Mouse (Mus musculus): ENCODE results near the gene Repin1. TPM values are rescaled to one million over a fixed set of nuclear protein-coding genes. Genes with fewer than 3 reads are reported as not detected.

Gene Repin1
- polyA plus RNA-seq (2015; fragmentation: Nextera tagmentation; extraction: Ambion mirVana) = 21.0 and 23.9 TPM in 2 replicates

DNA sequence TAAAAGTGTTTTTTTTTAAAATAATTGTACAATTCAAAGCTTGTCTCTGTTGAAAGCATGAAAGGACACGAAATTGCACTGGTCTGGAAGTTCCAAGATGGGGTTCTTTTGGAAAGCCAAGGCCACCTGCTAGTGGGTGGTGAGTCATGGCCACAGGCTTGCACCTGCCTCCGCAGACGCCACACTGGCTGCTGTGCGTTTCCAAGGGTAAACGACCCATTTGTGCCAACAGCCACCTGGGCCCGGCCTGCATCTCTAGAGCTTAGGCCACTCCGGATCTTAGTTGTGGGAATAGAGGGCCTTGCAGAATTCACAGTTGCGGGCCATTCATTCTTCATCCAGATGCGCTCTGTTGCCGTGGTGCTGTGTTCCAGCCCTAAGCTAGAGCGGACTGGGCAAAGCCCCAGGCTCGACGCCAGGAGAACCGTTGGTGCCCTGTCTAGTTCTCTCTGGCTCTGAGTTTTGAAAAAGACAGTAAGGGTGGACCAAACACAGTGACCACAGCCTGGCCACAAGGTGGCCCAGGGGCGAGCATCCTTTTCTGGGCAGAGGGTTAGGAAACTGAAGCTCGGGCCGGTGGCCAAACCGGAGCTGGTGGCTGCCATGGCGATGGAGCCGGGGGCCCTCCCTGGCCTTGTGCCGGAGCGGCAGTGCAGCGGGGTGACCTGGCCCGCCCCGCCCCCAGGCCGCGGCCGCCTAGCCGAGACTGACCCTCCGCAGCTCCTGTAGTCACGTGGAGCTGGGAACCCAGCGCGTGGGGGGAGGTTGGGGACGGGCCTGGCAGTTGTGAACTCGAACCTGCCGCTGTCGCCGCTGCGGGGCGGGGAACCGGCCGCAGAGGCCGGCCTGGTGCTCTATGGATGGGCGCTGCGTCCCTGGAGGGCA is at the start of gene Repin1, which contains the start of gene Gm44965:
TSS of gene Repin1 (plus strand) at position 726 of the 885 bp plus-strand sequence.
TSS of gene Gm44965 (plus strand) at position 784 of the 885 bp plus-strand sequence.
- Histone ChIP-seq H3K4me1 (peaks cover 26% of the 10 kb centered on the region), H3K9me3 (peaks cover 16% of the 10 kb centered on the region; the same call in 1 of the 2 replicates), H3K4me3 (peak within 1 kb of the TSS; percentile 83), H3K27ac (peak within 1 kb of the TSS; percentile 89), H3K4me2 (peak within 1 kb of the TSS; percentile 82), H3K36me3 (peaks cover 25% of the 10 kb centered on the region), H3K27me3 (no peaks in the 10 kb centered on the region), H3K9ac (peak within 1 kb of the TSS; percentile 82)
- peak; percentile 90 for ATAC-seq (ENCODE audit: insufficient number of reproducible peaks, low FRiP score, low TSS enrichment, low read depth)
- 5% methylated on average over 45 of the region's 45 CpGs for WGBS

DNA sequence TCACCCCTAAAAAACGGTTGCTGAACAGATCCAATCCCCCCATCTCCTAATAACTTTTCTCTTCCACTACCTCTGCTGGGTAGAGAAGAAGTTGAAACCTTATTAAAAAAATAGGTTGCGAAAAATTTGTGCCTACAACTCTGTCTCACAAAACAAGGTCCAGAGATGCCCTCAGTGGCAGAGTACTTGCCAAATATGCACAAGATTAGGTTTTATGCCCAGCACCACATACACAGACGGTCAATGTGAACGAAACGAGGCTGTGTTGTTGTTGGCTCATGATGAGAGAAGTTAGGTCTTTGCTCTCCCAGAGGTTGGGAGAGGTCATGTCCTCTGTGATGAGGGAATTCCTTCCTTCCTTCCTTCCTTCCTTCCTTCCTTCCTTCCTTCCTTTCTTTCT is 48.4 kb upstream of the Repin1 start:
- Histone ChIP-seq H3K4me2 (no peak overlapping the region), H3K27ac (no peak overlapping the region)
- WGBS = 67% methylated on average over 5 of the region's 5 CpGs

GRCm38 (mm10) chr6:48546271-48546670 is 47.4 kb upstream of the Repin1 start:
- no peak overlapping the region for H3K4me2 ChIP-seq
- H3K4me1 ChIP-seq = peaks cover 15% of the 10 kb centered on the region
- 63% methylated on average over 1 of the region's 1 CpGs for WGBS
- no peaks in the 10 kb centered on the region for H3K27me3 ChIP-seq
- H3K9ac ChIP-seq = no peak overlapping the region
- no peaks in the 10 kb centered on the region for H3K36me3 ChIP-seq
- H3K9me3 ChIP-seq = no peaks in the 10 kb centered on the region
- no peak overlapping the region for H3K27ac ChIP-seq
- no peak overlapping the region for H3K4me3 ChIP-seq
- no peak for ATAC-seq (ENCODE audit: insufficient number of reproducible peaks, low FRiP score, low TSS enrichment, low read depth)

More for the DNA sequence above, 48.4 kb upstream of the Repin1 start:
- no peak for ATAC-seq (ENCODE audit: insufficient number of reproducible peaks, low FRiP score, low TSS enrichment, low read depth)
- Histone ChIP-seq H3K27me3 (no peaks in the 10 kb centered on the region), H3K36me3 (no peaks in the 10 kb centered on the region), H3K4me3 (no peak overlapping the region), H3K9me3 (no peaks in the 10 kb centered on the region), H3K9ac (no peak overlapping the region), H3K4me1 (peaks cover 18% of the 10 kb centered on the region)

DNA sequence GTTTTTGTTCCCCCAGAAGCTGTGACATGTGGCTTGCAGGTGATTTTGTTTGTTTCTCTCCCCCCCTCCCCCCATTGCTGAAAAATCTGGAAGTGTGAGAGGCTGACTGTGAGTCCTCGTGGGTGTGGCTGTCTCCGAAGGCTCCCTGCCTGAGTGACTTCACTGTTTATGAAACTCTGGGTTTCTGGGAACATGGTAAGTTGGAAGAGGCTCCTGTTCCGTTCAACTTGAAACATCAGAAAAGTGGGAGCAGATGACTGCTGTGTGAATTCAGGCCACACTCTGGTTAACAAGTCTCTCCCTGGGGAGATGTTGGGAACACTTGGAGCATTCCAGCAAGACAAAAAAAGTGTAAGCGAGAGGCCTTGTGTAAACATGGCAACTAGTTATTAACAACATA is 46.8 kb upstream of the Repin1 start:
- no peak overlapping the region for H3K9ac ChIP-seq
- H3K27me3 ChIP-seq = no peaks in the 10 kb centered on the region
- H3K4me1 ChIP-seq = peaks cover 9% of the 10 kb centered on the region
- no peak overlapping the region for H3K4me2 ChIP-seq
- no peak for ATAC-seq (ENCODE audit: insufficient number of reproducible peaks, low FRiP score, low TSS enrichment, low read depth)
- 41% methylated on average over 4 of the region's 4 CpGs for WGBS
- no peak overlapping the region for H3K27ac ChIP-seq
- H3K36me3 ChIP-seq = no peaks in the 10 kb centered on the region
- no peaks in the 10 kb centered on the region for H3K9me3 ChIP-seq
- H3K4me3 ChIP-seq = no peak overlapping the region

DNA sequence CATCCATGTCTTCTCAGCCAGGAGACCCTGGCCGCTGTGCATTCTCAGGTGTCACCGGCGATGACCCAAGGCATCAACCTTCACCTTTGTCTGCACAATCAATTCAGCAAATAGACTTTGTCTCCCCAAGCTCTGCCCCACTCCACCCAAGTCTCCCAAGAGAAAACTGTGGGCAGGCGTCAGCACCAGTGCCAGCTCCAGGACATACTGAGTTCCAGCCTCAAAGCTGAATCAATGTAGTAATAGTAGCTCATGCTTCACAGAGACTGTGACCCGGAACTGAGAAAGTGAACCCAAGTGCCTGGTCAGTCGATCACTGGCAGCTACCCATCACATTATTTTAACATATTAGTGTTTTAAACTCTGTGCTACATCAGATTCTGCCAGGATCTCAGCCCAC is 45.4 kb upstream of the Repin1 start:
- H3K4me2 ChIP-seq = no peak overlapping the region
- 87% methylated on average over 6 of the region's 6 CpGs for WGBS
- no peak overlapping the region for H3K4me3 ChIP-seq
- no peak for ATAC-seq (ENCODE audit: insufficient number of reproducible peaks, low FRiP score, low TSS enrichment, low read depth)
- H3K9ac ChIP-seq = no peak overlapping the region
- no peaks in the 10 kb centered on the region for H3K27me3 ChIP-seq
- no peaks in the 10 kb centered on the region for H3K9me3 ChIP-seq
- no peak overlapping the region for H3K27ac ChIP-seq
- peaks cover 4% of the 10 kb centered on the region; the same call in 1 of the 2 replicates for H3K4me1 ChIP-seq
- H3K36me3 ChIP-seq = no peaks in the 10 kb centered on the region

- Histone ChIP-seq H3K9me3 (no peaks in the 10 kb centered on the region), H3K36me3 (no peaks in the 10 kb centered on the region; the same call in 1 of the 2 replicates), H3K4me2 (no peak overlapping the region), H3K9ac (no peak overlapping the region), H3K27ac (no peak overlapping the region), H3K27me3 (no peaks in the 10 kb centered on the region), H3K4me1 (peaks cover 15% of the 10 kb centered on the region), H3K4me3 (no peak overlapping the region)
- 51% methylated on average over 4 of the region's 4 CpGs for WGBS
- ATAC-seq (ENCODE audit: insufficient number of reproducible peaks, low FRiP score, low TSS enrichment, low read depth) = no peak
Observed at GRCm38 (mm10) chr6:48552918-48553317, 40.8 kb upstream of the Repin1 start.

- H3K4me3 ChIP-seq = peak overlapping the region; percentile 58
- no peak for ATAC-seq (ENCODE audit: insufficient number of reproducible peaks, low FRiP score, low TSS enrichment, low read depth)
- no peaks in the 10 kb centered on the region for H3K9me3 ChIP-seq
- peak overlapping the region; percentile 51 for H3K9ac ChIP-seq
- no peaks in the 10 kb centered on the region; the same call in 1 of the 2 replicates for H3K36me3 ChIP-seq
- H3K4me1 ChIP-seq = peaks cover 15% of the 10 kb centered on the region
- WGBS = 88% methylated on average over 4 of the region's 4 CpGs
- H3K4me2 ChIP-seq = peak overlapping the region; percentile 50
- H3K27ac ChIP-seq = peak overlapping the region; percentile 95
- H3K27me3 ChIP-seq = no peaks in the 10 kb centered on the region
Observed at GRCm38 (mm10) chr6:48553819-48554218, 39.9 kb upstream of the Repin1 start.

DNA sequence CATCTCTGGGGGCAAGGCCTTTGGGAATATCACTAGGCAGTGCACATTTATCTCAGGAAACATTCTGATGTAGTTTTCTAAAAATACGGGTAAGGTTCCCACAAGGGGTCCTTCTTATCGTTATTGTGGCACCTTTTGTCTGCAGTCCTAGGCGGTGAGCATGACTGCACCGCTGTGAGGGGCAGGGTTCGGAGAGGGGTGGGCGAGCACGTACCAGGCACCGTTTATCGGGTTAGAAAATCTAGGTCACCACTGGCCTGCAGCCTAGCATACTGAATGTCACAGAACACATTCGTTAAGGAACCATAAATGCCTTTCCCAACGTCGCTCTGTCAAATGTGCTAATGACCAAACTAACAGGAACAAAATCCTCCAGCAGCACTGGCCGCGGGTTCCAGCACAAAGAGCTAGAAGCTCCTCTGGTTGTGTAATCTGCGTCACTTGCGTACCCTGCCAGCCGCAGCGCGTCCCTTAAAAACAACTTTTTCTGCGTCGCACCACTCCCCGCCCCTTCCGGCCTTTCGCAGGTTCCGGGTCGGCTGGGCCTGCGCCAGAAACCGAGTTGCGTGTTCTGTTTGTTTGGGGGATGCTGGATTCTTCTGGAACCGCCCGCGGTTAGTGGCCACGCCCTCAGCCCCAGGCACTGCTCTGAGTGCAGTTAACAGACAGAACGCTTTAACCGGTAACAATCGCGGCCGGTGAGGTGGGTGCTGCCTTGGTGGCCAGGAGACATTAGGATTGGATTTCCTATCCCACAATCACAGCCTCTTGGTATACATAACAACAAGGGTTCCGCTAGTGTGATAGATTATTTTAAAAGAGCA is 39.2 kb upstream of the Repin1 start, which contains the start of gene Lrrc61:
TSS of gene Lrrc61 (plus strand) at position 517 of the 824 bp plus-strand sequence.
- peak within 1 kb of the TSS; percentile 95 for H3K27ac ChIP-seq
- under 1% methylated on average over 39 of the region's 39 CpGs for WGBS
- H3K27me3 ChIP-seq = no peaks in the 10 kb centered on the region
- H3K4me3 ChIP-seq = peak within 1 kb of the TSS; percentile 58
- no peaks in the 10 kb centered on the region for H3K9me3 ChIP-seq
- peak; percentile 85 for ATAC-seq (ENCODE audit: insufficient number of reproducible peaks, low FRiP score, low TSS enrichment, low read depth)
- no peaks in the 10 kb centered on the region; the same call in 1 of the 2 replicates for H3K36me3 ChIP-seq
- H3K9ac ChIP-seq = peak within 1 kb of the TSS; percentile 51
- H3K4me1 ChIP-seq = peaks cover 15% of the 10 kb centered on the region
- H3K4me2 ChIP-seq = peak within 1 kb of the TSS; percentile 50

- peak overlapping the region; percentile 50 for H3K4me2 ChIP-seq
- ATAC-seq (ENCODE audit: insufficient number of reproducible peaks, low FRiP score, low TSS enrichment, low read depth) = peak; percentile 83
- H3K4me3 ChIP-seq = peak overlapping the region; percentile 58
- 25% methylated on average over 14 of the region's 14 CpGs for WGBS
- H3K27me3 ChIP-seq = no peaks in the 10 kb centered on the region
- no peaks in the 10 kb centered on the region for H3K9me3 ChIP-seq
- H3K36me3 ChIP-seq = peaks cover 1% of the 10 kb centered on the region; the same call in 1 of the 2 replicates
- peak overlapping the region; percentile 95 for H3K27ac ChIP-seq
- peak overlapping the region; percentile 51 for H3K9ac ChIP-seq
- peaks cover 15% of the 10 kb centered on the region for H3K4me1 ChIP-seq
Observed at GRCm38 (mm10) chr6:48555104-48555890, 38.4 kb upstream of the Repin1 start.

DNA sequence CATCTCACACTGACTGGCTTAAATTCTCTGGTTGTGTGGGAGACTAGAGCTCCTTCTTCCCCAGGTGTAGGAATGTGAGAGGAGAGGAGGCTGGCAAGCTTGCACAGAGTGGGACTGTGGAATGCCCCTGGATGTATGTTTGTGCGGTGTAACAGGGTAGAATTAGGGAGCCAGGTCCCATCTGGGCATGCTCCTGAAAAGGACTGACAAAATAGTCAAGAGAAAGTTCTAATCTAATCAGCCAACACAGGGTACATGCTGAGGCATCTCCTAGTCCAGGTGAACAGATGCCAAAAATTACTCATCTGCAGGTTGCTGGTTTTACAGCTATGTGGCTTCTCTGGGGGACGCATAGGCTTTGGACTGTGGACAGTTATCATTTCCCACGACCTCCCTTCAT is 37.7 kb upstream of the Repin1 start:
- no peaks in the 10 kb centered on the region for H3K27me3 ChIP-seq
- H3K9ac ChIP-seq = no peak overlapping the region
- peak overlapping the region; percentile 95; the same call in 1 of the 2 replicates for H3K27ac ChIP-seq
- WGBS = 69% methylated on average over 3 of the region's 3 CpGs
- no peaks in the 10 kb centered on the region for H3K9me3 ChIP-seq
- H3K36me3 ChIP-seq = peaks cover 3% of the 10 kb centered on the region; the same call in 1 of the 2 replicates
- no peak for ATAC-seq (ENCODE audit: insufficient number of reproducible peaks, low FRiP score, low TSS enrichment, low read depth)
- H3K4me2 ChIP-seq = no peak overlapping the region
- H3K4me3 ChIP-seq = 0 out of 2 replicates have a peak overlapping the region, but pooled peaks have one; percentile 58
- peaks cover 15% of the 10 kb centered on the region for H3K4me1 ChIP-seq

Data from limb, embryonic 15.5 days (tissue).